Mouse (Mus musculus) kidney, embryonic 15.5 days (tissue): Measurements from ENCODE around the gene Rpl3. TPM values are rescaled to one million over a fixed set of nuclear protein-coding genes. Genes with fewer than 3 reads are reported as not detected.
A peak's percentile ranks its signal among the peaks of the same experiment; 100 is the strongest.

Source experiments
- ATAC-seq: fragments of 200-750 bp; cut with Nextera tagmentation; replicated peaks from 2 replicates; pipeline ENCODE4 v1.8.0; 2017; ENCODE audit warnings: moderate TSS enrichment; ENCODE audit not compliant: low FRiP score
- H3K27ac ChIP-seq: fragments of 300-500 bp; sonication (generic); 2 replicates; pipeline ENCODE4 v1.5.1; 2015; ENCODE audit warnings: mild to moderate bottlenecking, inconsistent platforms
- H3K27me3 ChIP-seq: fragments of 300-500 bp; sonication (generic); 2 replicates; pipeline ENCODE4 v1.6.1; 2015; ENCODE audit warnings: inconsistent platforms
- H3K36me3 ChIP-seq: fragments of 300-500 bp; sonication (generic); 2 replicates; pipeline ENCODE4 v1.6.1; 2015; ENCODE audit warnings: inconsistent platforms
- H3K4me1 ChIP-seq: fragments of 300-500 bp; sonication (generic); 2 replicates; pipeline ENCODE4 v1.6.1; 2015; ENCODE audit warnings: inconsistent platforms
- H3K4me2 ChIP-seq: fragments of 300-500 bp; sonication (generic); 2 replicates; pipeline ENCODE4 v1.6.1; 2015; ENCODE audit warnings: moderate library complexity, mild to moderate bottlenecking, inconsistent platforms
- H3K4me3 ChIP-seq: fragments of 300-500 bp; sonication (generic); replicated peaks from 2 replicates; pipeline ENCODE4 v1.5.1; 2015; ENCODE audit warnings: mild to moderate bottlenecking, inconsistent platforms
- H3K9ac ChIP-seq: fragments of 300-500 bp; sonication (generic); 2 replicates; pipeline ENCODE4 v1.6.1; 2015; ENCODE audit warnings: mild to moderate bottlenecking, inconsistent platforms
- H3K9me3 ChIP-seq: fragments of 300-500 bp; sonication (generic); replicated peaks from 2 replicates; pipeline ENCODE4 v1.6.1; 2016; ENCODE audit warnings: inconsistent platforms
- WGBS: fragments of 180-500 bp; shearing (Covaris S2); methylation state at CpG from one replicate; pipeline ENCODE4 v1.1.7; 2015; ENCODE audit warnings: mixed read lengths; 5-methylcytosine and 5-hydroxymethylcytosine counted together
- polyA plus RNA-seq: library from polyadenylated mRNA; unstranded; fragments of >200 nt; fragmentation: Nextera tagmentation; extraction: Ambion mirVana; gene quantifications from 2 replicates; pipeline ENCODE4 v1.2.1, GENCODE M21; 2015

Gene Rpl3
- polyA plus RNA-seq, 1 experiment from 2014 or later: 1,115 TPM

- H3K36me3 ChIP-seq: no peaks in the 10 kb centered on the region
- H3K4me3 ChIP-seq: no peak overlapping the region
- H3K9ac ChIP-seq: no peak overlapping the region
- H3K27me3 ChIP-seq: peaks cover 74% of the 10 kb centered on the region
- peaks cover 40% of the 10 kb centered on the region for H3K4me1 ChIP-seq
- no peak for ATAC-seq
- H3K4me2 ChIP-seq: no peak overlapping the region
- H3K9me3 ChIP-seq: no peaks in the 10 kb centered on the region
- no peak overlapping the region for H3K27ac ChIP-seq
- WGBS: 61% methylated on average over 10 of the region's 10 CpGs
Observed at GRCm38 (mm10) chr15:80096406-80096805, 4.7 kb upstream of the Rpl3 start.

GRCm38 (mm10) chr15:80095596-80095995, 3.9 kb upstream of the Rpl3 start:
- no peak overlapping the region for H3K27ac ChIP-seq
- no peaks in the 10 kb centered on the region for H3K9me3 ChIP-seq
- H3K27me3 ChIP-seq: peaks cover 78% of the 10 kb centered on the region
- H3K36me3 ChIP-seq: no peaks in the 10 kb centered on the region
- no peak overlapping the region for H3K4me3 ChIP-seq
- no peak overlapping the region for H3K9ac ChIP-seq
- WGBS: 43% methylated on average over 1 of the region's 1 CpGs
- H3K4me2 ChIP-seq: no peak overlapping the region
- peaks cover 44% of the 10 kb centered on the region for H3K4me1 ChIP-seq
- no peak for ATAC-seq

- H3K27ac ChIP-seq: no peak overlapping the region
- H3K9me3 ChIP-seq: no peaks in the 10 kb centered on the region
- peaks cover 82% of the 10 kb centered on the region for H3K27me3 ChIP-seq
- WGBS: 89% methylated on average over 13 of the region's 13 CpGs
- H3K4me1 ChIP-seq: peaks cover 44% of the 10 kb centered on the region
- no peak for ATAC-seq
- H3K36me3 ChIP-seq: no peaks in the 10 kb centered on the region
- no peak overlapping the region for H3K4me2 ChIP-seq
- H3K9ac ChIP-seq: no peak overlapping the region
- H3K4me3 ChIP-seq: no peak overlapping the region
Observed at GRCm38 (mm10) chr15:80094201-80094600, 2.5 kb upstream of the Rpl3 start.

- WGBS: 11% methylated on average over 8 of the region's 8 CpGs
- Histone ChIP-seq H3K4me1 (peaks cover 34% of the 10 kb centered on the region), H3K27ac (no peak overlapping the region), H3K4me3 (no peak overlapping the region), H3K4me2 (peak overlapping the region; percentile 93), H3K9ac (no peak overlapping the region), H3K27me3 (peaks cover 68% of the 10 kb centered on the region), H3K36me3 (no peaks in the 10 kb centered on the region), H3K9me3 (no peaks in the 10 kb centered on the region)
- ATAC-seq: no peak
Observed at GRCm38 (mm10) chr15:80092599-80092998, 931 bp upstream of the Rpl3 start.

- no peak overlapping the region for H3K27ac ChIP-seq
- H3K4me2 ChIP-seq: peak overlapping the region; percentile 93
- peaks cover 29% of the 10 kb centered on the region for H3K4me1 ChIP-seq
- H3K9me3 ChIP-seq: no peaks in the 10 kb centered on the region
- 0 out of 2 replicates have a peak overlapping the region, but pooled peaks have one; percentile 56 for H3K9ac ChIP-seq
- peak overlapping the region; percentile 64 for H3K4me3 ChIP-seq
- no peak for ATAC-seq
- WGBS: 19% methylated on average over 7 of the region's 7 CpGs
- no peaks in the 10 kb centered on the region for H3K36me3 ChIP-seq
- H3K27me3 ChIP-seq: peaks cover 64% of the 10 kb centered on the region
Observed at GRCm38 (mm10) chr15:80092041-80092441, 373 bp upstream of the Rpl3 start.

- ATAC-seq: no peak
- no peak overlapping the region for H3K27ac ChIP-seq
- peaks cover 55% of the 10 kb centered on the region for H3K27me3 ChIP-seq
- H3K4me3 ChIP-seq: peak overlapping the region; percentile 64
- WGBS: 1% methylated on average over 17 of the region's 17 CpGs
- H3K9ac ChIP-seq: peak overlapping the region; percentile 56
- peak overlapping the region; percentile 93 for H3K4me2 ChIP-seq
- H3K36me3 ChIP-seq: no peaks in the 10 kb centered on the region
- no peaks in the 10 kb centered on the region for H3K9me3 ChIP-seq
- H3K4me1 ChIP-seq: peaks cover 18% of the 10 kb centered on the region
Observed at GRCm38 (mm10) chr15:80090741-80091120, 937 bp downstream of the Rpl3 start.

- H3K4me3 ChIP-seq: no peak overlapping the region
- peaks cover 52% of the 10 kb centered on the region for H3K27me3 ChIP-seq
- 74% methylated on average over 11 of the region's 11 CpGs for WGBS
- H3K9me3 ChIP-seq: no peaks in the 10 kb centered on the region
- peaks cover 18% of the 10 kb centered on the region for H3K4me1 ChIP-seq
- H3K9ac ChIP-seq: no peak overlapping the region
- no peak overlapping the region for H3K4me2 ChIP-seq
- no peak for ATAC-seq
- no peaks in the 10 kb centered on the region for H3K36me3 ChIP-seq
- H3K27ac ChIP-seq: no peak overlapping the region
Observed at GRCm38 (mm10) chr15:80090155-80090554, 1.5 kb downstream of the Rpl3 start.

GRCm38 (mm10) chr15:80088637-80089036, 3.0 kb downstream of the Rpl3 start:
- no peaks in the 10 kb centered on the region for H3K9me3 ChIP-seq
- H3K4me3 ChIP-seq: no peak overlapping the region
- H3K9ac ChIP-seq: no peak overlapping the region
- H3K4me2 ChIP-seq: no peak overlapping the region
- no peaks in the 10 kb centered on the region for H3K36me3 ChIP-seq
- H3K27me3 ChIP-seq: peaks cover 43% of the 10 kb centered on the region
- H3K27ac ChIP-seq: no peak overlapping the region
- no peak for ATAC-seq
- H3K4me1 ChIP-seq: peaks cover 18% of the 10 kb centered on the region
- WGBS: 27% methylated on average over 4 of the region's 4 CpGs

- no peak overlapping the region for H3K27ac ChIP-seq
- H3K9me3 ChIP-seq: no peaks in the 10 kb centered on the region
- H3K27me3 ChIP-seq: peaks cover 32% of the 10 kb centered on the region
- H3K9ac ChIP-seq: no peak overlapping the region
- no peaks in the 10 kb centered on the region; the same call in 1 of the 2 replicates for H3K36me3 ChIP-seq
- WGBS: 81% methylated on average over 9 of the region's 9 CpGs
- H3K4me1 ChIP-seq: peaks cover 17% of the 10 kb centered on the region
- no peak for ATAC-seq
- no peak overlapping the region for H3K4me2 ChIP-seq
- H3K4me3 ChIP-seq: no peak overlapping the region
Observed at GRCm38 (mm10) chr15:80087406-80088012, 4.2 kb downstream of the Rpl3 start.

GRCm38 (mm10) chr15:80083740-80084139, 7.9 kb downstream of the Rpl3 start:
- Histone ChIP-seq H3K9ac (peak overlapping the region; percentile 45), H3K4me3 (peak overlapping the region; percentile 68), H3K27ac (peak overlapping the region; percentile 96), H3K9me3 (no peaks in the 10 kb centered on the region), H3K4me2 (peak overlapping the region; percentile 81), H3K36me3 (peaks cover 35% of the 10 kb centered on the region), H3K27me3 (no peaks in the 10 kb centered on the region), H3K4me1 (peaks cover 34% of the 10 kb centered on the region)
- 2% methylated on average over 12 of the region's 12 CpGs for WGBS
- ATAC-seq: no peak; the same call in none of the 2 replicates

GRCm38 (mm10) chr15:80083276-80083731, 8.4 kb downstream of the Rpl3 start:
- Histone ChIP-seq H3K4me3 (peak overlapping the region; percentile 68), H3K9me3 (no peaks in the 10 kb centered on the region), H3K36me3 (peaks cover 40% of the 10 kb centered on the region), H3K4me1 (peaks cover 34% of the 10 kb centered on the region), H3K27me3 (no peaks in the 10 kb centered on the region), H3K4me2 (peak overlapping the region; percentile 81), H3K27ac (peak overlapping the region; percentile 96), H3K9ac (peak overlapping the region; percentile 79)
- ATAC-seq: peak; percentile 96
- under 1% methylated on average over 30 of the region's 30 CpGs for WGBS

- WGBS: under 1% methylated on average over 21 of the region's 21 CpGs
- peak overlapping the region; percentile 79 for H3K9ac ChIP-seq
- H3K9me3 ChIP-seq: no peaks in the 10 kb centered on the region
- peaks cover 45% of the 10 kb centered on the region for H3K36me3 ChIP-seq
- peaks cover 34% of the 10 kb centered on the region for H3K4me1 ChIP-seq
- H3K27ac ChIP-seq: peak overlapping the region; percentile 91
- no peaks in the 10 kb centered on the region for H3K27me3 ChIP-seq
- 0 out of 2 replicates have a peak, but pooled peaks have one; percentile 0 for ATAC-seq
- H3K4me2 ChIP-seq: peak overlapping the region; percentile 81
- peak overlapping the region; percentile 68 for H3K4me3 ChIP-seq
Observed at GRCm38 (mm10) chr15:80082661-80083275, 8.9 kb downstream of the Rpl3 start.
